Mouse (Mus musculus) embryonic facial prominence, embryonic 11.5 days (tissue): ENCODE measurements at regions not wholly inside any gene's neighbourhood (a gene's known extent, or its start where the extent isn't known, plus 50 kb on each side); places are given as distances from the start of the nearest gene placed in this dataset.
"Not testable (repeated sequence)": the region's sequence is repeated elsewhere in the genome, so short reads cannot be mapped to it uniquely, and the experiment has no call there.

Experiments
- ATAC-seq: fragments of 200-750 bp; cut with Nextera tagmentation; replicated peaks from 2 replicates; pipeline ENCODE4 v1.8.0; 2017; ENCODE audit warnings: low read depth; ENCODE audit not compliant: insufficient number of reproducible peaks, low FRiP score, low TSS enrichment
- DNase-seq: peaks from one replicate; pipeline ENCODE4 v3.0.0-alpha.2; 2015; ENCODE audit warnings: low spot score
- H3K27ac ChIP-seq: fragments of 300-500 bp; sonication (generic); replicated peaks from 2 replicates; pipeline ENCODE4 v1.5.1; 2014; ENCODE audit warnings: mild to moderate bottlenecking, low read depth, low read length, control low read depth
- H3K27me3 ChIP-seq: fragments of 300-500 bp; sonication (generic); 2 replicates; pipeline ENCODE4 v1.6.1; 2014; ENCODE audit warnings: mild to moderate bottlenecking, low read length, moderate library complexity, mixed read lengths; ENCODE audit not compliant: control insufficient read depth, insufficient read depth
- H3K36me3 ChIP-seq: fragments of 300-500 bp; sonication (generic); replicated peaks from 2 replicates; pipeline ENCODE4 v1.6.1; 2014; ENCODE audit warnings: low read depth, mild to moderate bottlenecking, low read length, moderate library complexity, mixed read lengths; ENCODE audit not compliant: control insufficient read depth, insufficient read depth
- H3K4me1 ChIP-seq: fragments of 300-500 bp; sonication (generic); 2 replicates; pipeline ENCODE4 v1.6.1; 2014; ENCODE audit warnings: low read length, mixed read lengths; ENCODE audit not compliant: control insufficient read depth, insufficient read depth
- H3K4me2 ChIP-seq: fragments of 300-500 bp; sonication (generic); 2 replicates; pipeline ENCODE4 v1.6.1; 2014; ENCODE audit warnings: low read depth, mild to moderate bottlenecking, control low read depth, low read length, moderate library complexity
- H3K4me3 ChIP-seq: fragments of 300-500 bp; sonication (generic); 2 replicates; pipeline ENCODE4 v1.5.1; 2014; ENCODE audit warnings: low read depth, low read length, control low read depth
- H3K9ac ChIP-seq: fragments of 300-500 bp; sonication (generic); replicated peaks from 2 replicates; pipeline ENCODE4 v1.6.1; 2014; ENCODE audit warnings: mild to moderate bottlenecking, control low read depth, low read length
- H3K9me3 ChIP-seq: fragments of 300-500 bp; sonication (generic); replicated peaks from 2 replicates; pipeline ENCODE4 v1.6.1; 2016; ENCODE audit warnings: mild to moderate bottlenecking, low read length, inconsistent platforms, mixed read lengths; ENCODE audit not compliant: control insufficient read depth
- WGBS: fragments of 180-500 bp; shearing (Covaris S2); extraction: QIAGEN DNeasy Blood & Tissue Kit; methylation state at CpG from one replicate; pipeline ENCODE4 v1.1.7; 2014; 5-methylcytosine and 5-hydroxymethylcytosine counted together

GRCm38 (mm10) chr8:39954497-39954896 is 720.4 kb upstream of the Adam24 start:
- no peak for ATAC-seq
- H3K9ac ChIP-seq, result no peak overlapping the region
- no peaks in the 10 kb centered on the region for H3K27me3 ChIP-seq
- DNase-seq, result no peak
- no peaks in the 10 kb centered on the region for H3K9me3 ChIP-seq
- H3K36me3 ChIP-seq, result no peaks in the 10 kb centered on the region
- 62% methylated on average over 5 of the region's 5 CpGs for WGBS
- no peak overlapping the region for H3K27ac ChIP-seq
- no peaks in the 10 kb centered on the region for H3K4me1 ChIP-seq
- no peak overlapping the region for H3K4me2 ChIP-seq
- no peak overlapping the region for H3K4me3 ChIP-seq

DNA sequence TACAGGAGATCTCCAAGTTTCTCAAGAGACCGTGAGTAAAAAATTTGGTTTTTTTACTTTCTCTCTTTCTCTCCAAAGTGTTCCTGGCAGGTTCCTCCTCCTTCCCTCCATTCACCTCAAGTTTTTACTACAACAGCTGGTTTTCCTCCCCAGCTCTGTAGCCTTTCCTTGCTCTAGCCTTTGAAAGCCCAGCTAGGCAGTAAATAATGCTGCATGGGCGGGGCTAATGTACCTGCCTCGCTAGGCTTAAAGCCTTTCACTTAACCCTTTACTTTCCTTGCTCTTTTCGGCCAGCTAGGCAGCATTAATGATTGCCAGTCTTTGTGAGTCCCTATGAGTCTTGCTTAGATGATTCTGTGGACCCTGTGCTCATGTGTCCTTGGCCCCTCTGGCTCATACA is 720.0 kb upstream of the Adam24 start:
- Histone ChIP-seq H3K9me3 (no peaks in the 10 kb centered on the region), H3K4me3 (no peak overlapping the region), H3K27me3 (no peaks in the 10 kb centered on the region), H3K36me3 (no peaks in the 10 kb centered on the region), H3K4me1 (no peaks in the 10 kb centered on the region), H3K4me2 (no peak overlapping the region), H3K9ac (no peak overlapping the region), H3K27ac (no peak overlapping the region)
- no peak for ATAC-seq
- no peak for DNase-seq
- WGBS, result 44% methylated on average over 4 of the region's 4 CpGs

- Histone ChIP-seq H3K4me1 (no peaks in the 10 kb centered on the region), H3K27me3 (no peaks in the 10 kb centered on the region), H3K4me3 (no peak overlapping the region), H3K27ac (no peak overlapping the region), H3K9me3 (no peaks in the 10 kb centered on the region), H3K9ac (no peak overlapping the region), H3K4me2 (no peak overlapping the region), H3K36me3 (no peaks in the 10 kb centered on the region)
- DNase-seq (no peak), ATAC-seq (no peak)
- whole genome bisulfite sequencing, result 95% methylated on average over 1 of the region's 1 CpGs
These were observed 669.6 kb upstream of the Adam24 start for GRCm38 (mm10) chr8:40005207-40005837.

- no peaks in the 10 kb centered on the region for H3K4me1 ChIP-seq
- H3K4me2 ChIP-seq, result no peak overlapping the region
- H3K4me3 ChIP-seq, result no peak overlapping the region
- no peak overlapping the region for H3K9ac ChIP-seq
- H3K9me3 ChIP-seq, result no peaks in the 10 kb centered on the region
- no peaks in the 10 kb centered on the region for H3K36me3 ChIP-seq
- DNase-seq, result no peak
- no peak for ATAC-seq
- H3K27me3 ChIP-seq, result no peaks in the 10 kb centered on the region
- 82% methylated on average over 5 of the region's 5 CpGs for WGBS
- H3K27ac ChIP-seq, result no peak overlapping the region
These were observed 655.5 kb upstream of the Adam24 start for GRCm38 (mm10) chr8:40019281-40019943.

DNA sequence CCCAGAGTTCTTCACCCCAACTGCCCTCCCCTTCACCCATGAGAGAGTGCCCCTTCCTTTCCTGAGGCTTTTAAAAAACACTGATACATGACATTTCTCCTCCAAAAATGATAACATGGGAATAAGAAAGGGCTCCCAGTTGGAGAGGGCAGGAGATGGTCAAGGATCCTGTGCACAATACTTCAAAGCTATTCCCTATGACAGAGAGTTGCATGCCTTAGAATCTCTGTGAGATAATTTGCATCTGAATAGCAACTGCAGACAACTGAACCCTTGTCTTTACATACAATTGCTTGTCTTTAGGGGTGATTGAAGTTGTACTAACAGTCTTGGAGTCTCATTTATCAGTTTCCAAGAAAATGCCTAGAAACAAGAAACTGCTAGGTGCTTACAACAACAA is 610.7 kb upstream of the Adam24 start:
- Histone ChIP-seq H3K9ac (no peak overlapping the region), H3K9me3 (no peaks in the 10 kb centered on the region), H3K27ac (no peak overlapping the region), H3K4me3 (no peak overlapping the region), H3K27me3 (no peaks in the 10 kb centered on the region), H3K36me3 (no peaks in the 10 kb centered on the region), H3K4me2 (no peak overlapping the region), H3K4me1 (no peaks in the 10 kb centered on the region)
- ATAC-seq, result no peak
- DNase-seq, result no peak

- no peaks in the 10 kb centered on the region for H3K4me1 ChIP-seq
- H3K27me3 ChIP-seq, result no peaks in the 10 kb centered on the region
- H3K4me2 ChIP-seq, result no peak overlapping the region
- H3K36me3 ChIP-seq, result no peaks in the 10 kb centered on the region
- no peak overlapping the region for H3K9ac ChIP-seq
- H3K4me3 ChIP-seq, result no peak overlapping the region
- no peak for ATAC-seq
- no peak for DNase-seq
- no peak overlapping the region for H3K27ac ChIP-seq
- WGBS, result 86% methylated on average over 2 of the region's 2 CpGs
- no peaks in the 10 kb centered on the region for H3K9me3 ChIP-seq
These were observed 603.7 kb upstream of the Adam24 start for GRCm38 (mm10) chr8:40071131-40071530.

GRCm38 (mm10) chr8:40080976-40081375 is 593.9 kb upstream of the Adam24 start:
- not testable (repeated sequence) for H3K4me3 ChIP-seq, H3K9me3 ChIP-seq, H3K27ac ChIP-seq, H3K36me3 ChIP-seq, H3K4me2 ChIP-seq, H3K4me1 ChIP-seq, ATAC-seq, H3K27me3 ChIP-seq, H3K9ac ChIP-seq, DNase-seq

DNA sequence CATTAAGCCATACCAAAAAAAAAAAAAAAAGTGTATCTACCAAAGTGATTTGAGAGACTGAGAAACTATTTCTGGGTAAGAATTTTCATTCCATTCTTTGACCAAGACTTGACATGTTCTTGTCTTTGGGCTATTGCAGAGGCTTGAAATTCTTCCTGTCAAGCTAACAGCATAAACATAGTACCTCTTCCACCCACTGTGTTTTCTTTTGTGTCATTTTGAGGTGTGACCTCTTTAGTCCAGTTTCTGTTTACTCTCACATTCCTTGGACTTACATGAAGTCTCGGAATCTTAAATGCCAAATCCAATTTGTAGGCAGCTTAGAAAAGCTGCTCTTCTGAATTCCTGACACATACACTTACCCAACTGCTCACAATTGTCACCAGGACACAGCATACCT is 590.7 kb upstream of the Adam24 start:
- Histone ChIP-seq H3K9ac (no peak overlapping the region), H3K4me3 (no peak overlapping the region), H3K27ac (no peak overlapping the region), H3K4me2 (no peak overlapping the region), H3K4me1 (no peaks in the 10 kb centered on the region), H3K9me3 (no peaks in the 10 kb centered on the region), H3K36me3 (no peaks in the 10 kb centered on the region), H3K27me3 (no peaks in the 10 kb centered on the region)
- WGBS, result 63% methylated on average over 1 of the region's 1 CpGs
- ATAC-seq (no peak), DNase-seq (peak; percentile 6)
